Comparison of ENCODE assay signal across 9 mouse cellular contexts in the genomic region with DNA sequence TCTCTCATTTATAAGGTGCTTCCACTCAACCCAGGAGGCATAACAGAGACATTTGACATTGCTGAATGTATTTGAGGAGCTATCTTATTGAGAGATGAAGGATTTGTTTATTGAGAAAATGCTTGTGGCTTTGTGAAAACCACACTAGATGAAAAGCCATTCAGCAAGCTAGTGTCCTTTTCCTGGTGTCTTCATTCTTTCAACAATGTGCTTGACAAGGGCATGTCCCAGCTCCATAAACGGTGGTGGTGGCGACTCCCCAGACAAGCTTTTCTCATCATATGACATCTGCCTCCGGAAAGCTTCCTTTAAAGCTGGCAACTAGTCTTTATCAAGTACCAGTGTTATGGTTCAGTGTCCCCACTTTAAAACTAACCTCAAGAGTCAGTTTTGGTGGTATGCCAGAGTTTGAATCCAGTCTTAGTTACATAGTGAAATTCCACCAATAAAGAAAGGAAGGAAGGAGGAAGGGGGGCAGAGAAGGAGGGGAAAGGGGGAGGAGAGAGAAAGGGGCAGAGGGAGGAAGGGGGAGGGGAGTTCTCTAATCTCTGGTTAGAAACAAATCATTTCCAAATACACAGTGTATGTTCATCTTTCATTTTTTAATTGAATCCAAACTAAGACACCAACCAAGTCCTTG. TPM values are rescaled to one million over a fixed set of nuclear protein-coding genes. Genes with fewer than 3 reads are reported as not detected.
DNase-seq lines count a peak whose midpoint lies in the region; ATAC-seq and TF ChIP-seq lines count a peak whose summit lies in the region.
"Had no signal": no experiment of that assay in that cellular context is flagged by ENCODE, and none has a peak within 500 bp of the region (broad histone marks: within the 10 kb centered on the region; RNA-seq: fewer than 3 reads in every experiment).

A gene (plus strand): TSS at position 590 of the 640 bp plus-strand sequence.

- peak within 1 kb of the TSS; percentile 61 for H3K9ac ChIP-seq in kidney, postnatal 0 days (ENCODE audit: low read depth, low read length)
- H3K9ac ChIP-seq in embryonic facial prominence, embryonic 15.5 days: no peak within 1 kb of the TSS
- peak within 1 kb of the TSS; percentile 74 for H3K9ac ChIP-seq in intestine, embryonic 16.5 days (ENCODE audit: low read depth, low read length)

- H3K9me3 ChIP-seq in kidney, postnatal 0 days (replicated peaks; ENCODE audit: low read length): no peaks in the 10 kb centered on the region
- H3K9me3 ChIP-seq in embryonic facial prominence, embryonic 15.5 days (replicated peaks): no peaks in the 10 kb centered on the region
- no peaks in the 10 kb centered on the region for H3K9me3 ChIP-seq in intestine, embryonic 16.5 days (ENCODE audit: control insufficient read depth, low read length)

- H3K4me1 ChIP-seq in kidney, postnatal 0 days (replicated peaks; ENCODE audit: insufficient read depth, low read length): 0 out of 2 replicates have a peak, but pooled peaks cover 3% of the 10 kb centered on the region
- peaks cover 23% of the 10 kb centered on the region for H3K4me1 ChIP-seq in embryonic facial prominence, embryonic 15.5 days
- H3K4me1 ChIP-seq in intestine, embryonic 16.5 days (ENCODE audit: control insufficient read depth, insufficient read depth, low read length): peaks cover 15% of the 10 kb centered on the region

- peak within 1 kb of the TSS; percentile 68 for H3K27ac ChIP-seq in kidney, postnatal 0 days
- no peak within 1 kb of the TSS for H3K27ac ChIP-seq in embryonic facial prominence, embryonic 15.5 days (replicated peaks)
- H3K27ac ChIP-seq in intestine, embryonic 16.5 days (ENCODE audit: low read length): no peak within 1 kb of the TSS; the same call in 1 of the 2 replicates

- H3K27me3 ChIP-seq in kidney, postnatal 0 days (ENCODE audit: insufficient read depth, low read length): no peaks in the 10 kb centered on the region
- peaks cover 54% of the 10 kb centered on the region for H3K27me3 ChIP-seq in embryonic facial prominence, embryonic 15.5 days
- 0 out of 2 replicates have a peak, but pooled peaks cover 2% of the 10 kb centered on the region for H3K27me3 ChIP-seq in intestine, embryonic 16.5 days (replicated peaks; ENCODE audit: control insufficient read depth, insufficient read depth, low read length)
- no peaks in the 10 kb centered on the region for H3K27me3 ChIP-seq in myocyte (ENCODE audit: control insufficient read depth, insufficient read depth, insufficient read length)
- H3K27me3 ChIP-seq: Patski had no signal

- no peaks in the 10 kb centered on the region for H3K79me2 ChIP-seq in myocyte (ENCODE audit: control insufficient read depth, insufficient read depth)

- no peak for DNase-seq in kidney, postnatal 0 days (ENCODE audit: low spot score)
- DNase-seq in kidney, adult 18-20 months: no peak
- DNase-seq in adrenal gland, adult 2 months: no peak
- no peak for DNase-seq in cerebellum, adult 11-12 months

- H3K36me3 ChIP-seq in kidney, postnatal 0 days (ENCODE audit: insufficient read depth, low read length): no peaks in the 10 kb centered on the region
- H3K36me3 ChIP-seq in embryonic facial prominence, embryonic 15.5 days: no peaks in the 10 kb centered on the region
- no peaks in the 10 kb centered on the region for H3K36me3 ChIP-seq in intestine, embryonic 16.5 days (ENCODE audit: control insufficient read depth, insufficient read depth, low read length)
- no peaks in the 10 kb centered on the region for H3K36me3 ChIP-seq in myocyte (ENCODE audit: control insufficient read depth, insufficient read depth)

- ATAC-seq in kidney, postnatal 0 days (replicated peaks; ENCODE audit: low FRiP score, low read depth): no peak
- ATAC-seq in embryonic facial prominence, embryonic 15.5 days (ENCODE audit: insufficient number of reproducible peaks, low FRiP score, low TSS enrichment, low read depth): no peak
- ATAC-seq in intestine, embryonic 16.5 days: no peak
- no peak for ATAC-seq in activated CD4-positive, CD25-positive, alpha-beta regulatory T cell, adult 4 months
- ATAC-seq: Patski had no signal

- H3K4me3 ChIP-seq in kidney, postnatal 0 days (replicated peaks; ENCODE audit: low read depth, low read length): peak within 1 kb of the TSS; percentile 56
- peak within 1 kb of the TSS; percentile 40 for H3K4me3 ChIP-seq in embryonic facial prominence, embryonic 15.5 days (replicated peaks)
- peak within 1 kb of the TSS; percentile 60 for H3K4me3 ChIP-seq in intestine, embryonic 16.5 days (ENCODE audit: low read length)
- H3K4me3 ChIP-seq in myocyte: no peak within 1 kb of the TSS

- peak within 1 kb of the TSS; percentile 97 for H3K4me2 ChIP-seq in kidney, postnatal 0 days (ENCODE audit: low read length)
- H3K4me2 ChIP-seq in embryonic facial prominence, embryonic 15.5 days (replicated peaks): peak within 1 kb of the TSS; percentile 90
- H3K4me2 ChIP-seq in intestine, embryonic 16.5 days (ENCODE audit: low read depth, low read length): peak within 1 kb of the TSS; percentile 92
- H3K4me2 ChIP-seq in myocyte (ENCODE audit: low read depth): peak within 1 kb of the TSS; percentile 15

- 37% methylated on average over 3 of the region's 3 CpGs for WGBS in kidney, postnatal 0 days
- 37% methylated on average over 3 of the region's 3 CpGs for WGBS in embryonic facial prominence, embryonic 15.5 days
- 49% methylated on average over 3 of the region's 3 CpGs for WGBS in intestine, embryonic 16.5 days

- TF ChIP-seq CTCF in kidney, postnatal 0 days (IDR thresholded peaks at IDR 0.05; ENCODE audit: low read depth): no peak

- H3ac ChIP-seq in myocyte (ENCODE audit: control insufficient read depth, insufficient read length): no peak within 1 kb of the TSS

- no peak for TF ChIP-seq POLR2A in myocyte (IDR thresholded peaks at IDR 0.05; ENCODE audit: insufficient read length, low read depth)

TF ChIP-seq in myocyte, 11 proteins besides CTCF, POLR2A, EP300 and RAD21:
- TF ChIP-seq TCF12 (IDR thresholded peaks at IDR 0.05; ENCODE audit: insufficient read depth, poor library complexity, severe bottlenecking): no peak
- no peak for TF ChIP-seq MYOD1 (IDR thresholded peaks at IDR 0.05; ENCODE audit: control insufficient read depth in 1 of 3, insufficient read length in 2 of 3, low read depth in 2 of 3)
- TF ChIP-seq TCF3 (IDR thresholded peaks at IDR 0.05; ENCODE audit: insufficient read length, low read depth): no peak

RNA-seq across cellular contexts. Expression of the gene that starts here (rescaled TPM):
- polyA plus RNA-seq in kidney, postnatal 0 days (2015; fragmentation: Nextera tagmentation; extraction: Ambion mirVana): 12.1 and 12.3 TPM in 2 replicates
- polyA plus RNA-seq in embryonic facial prominence, embryonic 15.5 days (2015; fragmentation: Nextera tagmentation; extraction: Ambion mirVana): 2.7 and 4.6 TPM in 2 replicates
- 11.3 and 17.0 TPM in 2 replicates for polyA plus RNA-seq in intestine, embryonic 16.5 days (2015; fragmentation: Nextera tagmentation; extraction: Ambion mirVana)
- polyA plus RNA-seq in myocyte (2012; fragmentation: generic; extraction: Trizol): 0.11 TPM
- not detected for polyA plus RNA-seq in activated CD4-positive, CD25-positive, alpha-beta regulatory T cell, adult 4 months (2017; shearing (Covaris generic))
- 1 to 10 TPM; 2.1 to 6.2 TPM for total RNA-seq in adrenal gland, adult 2 months (2021)
- polyA plus RNA-seq in adrenal gland, adult 2 months (2012; rRNA removed): 1.4 and 3.0 TPM in 2 replicates

Comparison
In these comparisons a context has a peak if more than half of its experiments do, and no peak if none do; other contexts are left out.
1. H3K4me2 ChIP-seq: peak in every context shown above with its lines; median percentile 97 in kidney, postnatal 0 days; 92 in intestine, embryonic 16.5 days; 90 in embryonic facial prominence, embryonic 15.5 days; 15 in myocyte.